Mouse (Mus musculus) bone marrow, adult 2 months (tissue): ENCODE measurements around the gene Thra. TPM values are rescaled to one million over a fixed set of nuclear protein-coding genes. Genes with fewer than 3 reads are reported as not detected.

Experiments used
- H3K27ac ChIP-seq: fragments of 200-500 bp; 2 replicates; pipeline ENCODE4 v1.5.1; 2012; ENCODE audit warnings: low read depth, mild to moderate bottlenecking, control low read depth, inconsistent platforms, low read length; ENCODE audit not compliant: control insufficient read depth, poor library complexity, insufficient read depth
- H3K4me1 ChIP-seq: fragments of 200-500 bp; 2 replicates; pipeline ENCODE4 v1.6.1; 2011; ENCODE audit warnings: low read length; ENCODE audit not compliant: control insufficient read depth, insufficient read depth
- H3K4me3 ChIP-seq: fragments of 200-500 bp; replicated peaks from 2 replicates; pipeline ENCODE3; 2011; ENCODE audit warnings: mild to moderate bottlenecking, low read depth, low read length, control low read depth; ENCODE audit not compliant: control insufficient read depth
- CTCF ChIP-seq: fragments of 200-500 bp; IDR thresholded peaks from 2 replicates; pipeline ENCODE4 v1.5.1; 2011; ENCODE audit warnings: low read length, control low read depth; ENCODE audit not compliant: control insufficient read depth, insufficient read depth
- POLR2A ChIP-seq: fragments of 200-500 bp; IDR thresholded peaks from 2 replicates; pipeline ENCODE4 v1.6.1; 2011; ENCODE audit warnings: low read depth, mild to moderate bottlenecking, control low read depth, low read length, borderline replicate concordance; ENCODE audit not compliant: control insufficient read depth
- whole genome bisulfite sequencing: fragments of 180-500 bp; shearing (Covaris S2); methylation state at CpG from one replicate; pipeline ENCODE4 v1.1.7; 2018; 5-methylcytosine and 5-hydroxymethylcytosine counted together
- polyA plus RNA-seq: library from polyadenylated mRNA; stranded (reverse); fragments of >200 nt; gene quantifications from 2 replicates; pipeline ENCODE4 v1.2.4, GENCODE M21; 2011; ENCODE audit warnings: low replicate concordance; ENCODE audit not compliant: missing spikeins, insufficient read depth, insufficient read length

Thra gene
- polyA plus RNA-seq, 1 experiment, result 35.4 TPM

DNA sequence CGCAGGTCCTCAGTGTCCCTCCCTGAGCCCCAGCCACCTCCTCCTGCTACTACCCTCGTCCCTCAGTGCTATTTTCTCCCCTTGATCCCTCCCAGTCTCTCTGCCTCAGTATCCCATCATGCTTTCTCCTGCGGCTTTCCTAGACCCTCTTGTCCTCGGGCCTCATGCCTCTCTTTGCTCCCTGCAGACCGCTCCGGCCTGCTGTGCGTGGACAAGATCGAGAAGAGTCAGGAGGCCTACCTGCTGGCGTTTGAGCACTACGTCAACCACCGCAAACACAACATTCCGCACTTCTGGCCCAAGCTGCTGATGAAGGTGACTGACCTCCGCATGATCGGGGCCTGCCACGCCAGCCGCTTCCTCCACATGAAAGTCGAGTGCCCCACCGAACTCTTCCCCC lies 23.7 kb downstream of the Thra start:
- WGBS, result 86% methylated on average over 18 of the region's 18 CpGs
- no peak overlapping the region for H3K4me3 ChIP-seq
- H3K4me1 ChIP-seq, result no peaks in the 10 kb centered on the region; the same call in none of the 2 replicates
- no peak overlapping the region for H3K27ac ChIP-seq
- TF ChIP-seq POLR2A, result no peak

DNA sequence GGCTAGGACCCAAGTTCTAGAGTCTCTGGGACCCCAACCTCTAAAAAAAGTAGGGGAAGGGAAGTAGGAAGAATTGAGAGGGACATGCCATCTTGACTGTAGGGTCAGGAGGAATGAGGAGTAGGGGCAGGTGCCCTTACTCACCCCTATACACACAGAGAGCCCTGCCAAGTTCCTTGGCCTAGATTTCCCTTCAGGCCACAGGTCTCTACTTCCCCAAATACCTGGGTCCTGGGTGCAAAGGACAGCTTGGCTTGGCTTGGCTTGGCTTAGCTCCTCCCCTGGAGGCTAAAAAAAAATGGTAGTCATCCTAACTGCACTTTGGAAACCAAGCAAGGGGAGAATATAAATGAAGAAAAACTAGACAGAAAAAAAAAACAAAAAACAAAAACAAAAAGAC lies 24.3 kb downstream of the Thra start:
- Histone ChIP-seq H3K4me3 (no peak overlapping the region), H3K27ac (no peak overlapping the region), H3K4me1 (no peaks in the 10 kb centered on the region; the same call in none of the 2 replicates)
- no peak for TF ChIP-seq CTCF

- Histone ChIP-seq H3K4me1 (no peaks in the 10 kb centered on the region; the same call in 1 of the 2 replicates), H3K4me3 (no peak overlapping the region), H3K27ac (no peak overlapping the region)
- TF ChIP-seq CTCF (no peak), POLR2A (no peak)
- WGBS, result 38% methylated on average over 9 of the region's 9 CpGs
These were observed 25.2 kb downstream of the Thra start for GRCm38 (mm10) chr11:98765421-98766309.

GRCm38 (mm10) chr11:98766346-98766745 lies 25.9 kb downstream of the Thra start:
- 48% methylated on average over 2 of the region's 2 CpGs for WGBS
- TF ChIP-seq CTCF (no peak), POLR2A (no peak)
- H3K4me1 ChIP-seq, result no peaks in the 10 kb centered on the region; the same call in 1 of the 2 replicates
- no peak overlapping the region for H3K4me3 ChIP-seq
- no peak overlapping the region for H3K27ac ChIP-seq

DNA sequence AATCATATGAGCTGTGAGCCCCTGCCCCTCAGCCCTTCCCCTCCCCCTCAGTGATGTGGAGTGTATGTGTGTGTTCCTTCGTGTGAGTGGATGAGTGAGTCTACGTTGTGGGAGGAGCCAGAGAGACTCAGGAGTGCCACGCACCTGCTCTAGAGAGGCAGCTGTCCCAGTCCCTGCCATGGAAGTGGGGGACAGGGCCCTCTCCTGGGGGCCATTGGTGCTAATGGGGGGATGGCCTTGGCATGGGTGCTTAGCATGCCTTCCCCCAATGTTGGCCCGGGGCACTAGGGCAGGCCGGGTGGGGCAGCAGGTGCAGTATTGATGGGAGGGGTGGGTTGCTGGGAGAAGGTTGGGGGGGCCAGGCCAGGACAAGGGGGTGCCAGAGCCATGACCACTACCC lies 26.4 kb downstream of the Thra start:
- H3K4me1 ChIP-seq, result no peaks in the 10 kb centered on the region; the same call in 1 of the 2 replicates
- no peak overlapping the region for H3K4me3 ChIP-seq
- TF ChIP-seq CTCF, result no peak
- TF ChIP-seq POLR2A, result no peak
- H3K27ac ChIP-seq, result no peak overlapping the region
- 57% methylated on average over 5 of the region's 5 CpGs for WGBS

DNA sequence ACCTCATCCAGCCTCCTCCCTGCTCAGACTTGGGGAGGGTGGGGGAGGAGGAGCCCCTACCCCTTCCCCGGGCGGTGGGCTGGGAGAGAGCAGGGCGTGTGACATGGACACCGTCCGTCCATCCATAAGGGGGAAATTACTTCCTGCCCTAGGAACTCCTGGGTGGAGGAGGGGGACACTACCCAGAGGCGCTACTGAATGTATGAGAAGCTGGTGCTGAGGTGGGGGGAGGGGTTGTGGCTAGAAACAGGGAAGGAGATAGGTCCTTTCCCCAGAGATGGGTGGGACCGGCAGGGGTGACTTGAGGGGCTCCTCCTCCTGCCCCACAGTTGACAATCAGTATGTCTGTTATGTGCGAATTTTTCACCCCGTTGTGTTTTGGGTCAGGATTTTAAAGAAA lies 26.8 kb downstream of the Thra start:
- WGBS, result 33% methylated on average over 9 of the region's 9 CpGs
- Histone ChIP-seq H3K4me3 (no peak overlapping the region), H3K4me1 (no peaks in the 10 kb centered on the region; the same call in 1 of the 2 replicates), H3K27ac (no peak overlapping the region)
- TF ChIP-seq POLR2A, result no peak
- no peak for TF ChIP-seq CTCF

DNA sequence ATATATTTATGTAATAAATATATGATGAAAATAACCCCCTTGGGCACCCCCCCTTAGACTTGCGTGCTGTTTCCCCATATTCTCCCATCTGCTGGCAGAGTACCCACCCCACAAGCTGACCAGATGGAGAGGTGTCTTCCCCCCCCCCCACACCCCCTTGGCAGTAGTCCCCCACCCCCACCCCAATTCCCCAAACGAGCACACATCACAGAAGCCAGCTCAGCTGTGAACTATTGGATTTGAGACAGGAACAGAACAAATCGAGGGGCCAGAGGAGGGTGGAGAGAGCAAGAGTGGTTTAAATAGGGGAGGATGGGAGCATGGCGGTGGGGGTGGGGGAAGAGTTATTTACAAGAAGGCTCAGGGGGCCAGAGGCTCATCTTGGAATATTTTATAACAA lies 27.3 kb downstream of the Thra start:
- H3K27ac ChIP-seq, result no peak overlapping the region
- no peaks in the 10 kb centered on the region; the same call in 1 of the 2 replicates for H3K4me1 ChIP-seq
- TF ChIP-seq POLR2A (no peak), CTCF (no peak)
- H3K4me3 ChIP-seq, result no peak overlapping the region
- 57% methylated on average over 4 of the region's 4 CpGs for WGBS

- TF ChIP-seq CTCF (no peak), POLR2A (no peak)
- Histone ChIP-seq H3K4me1 (no peaks in the 10 kb centered on the region; the same call in 1 of the 2 replicates), H3K27ac (0 out of 2 replicates have a peak overlapping the region, but pooled peaks have one; percentile 4), H3K4me3 (no peak overlapping the region)
- WGBS, result 71% methylated on average over 39 of the region's 39 CpGs
These were observed 27.9 kb downstream of the Thra start for GRCm38 (mm10) chr11:98768127-98769006.
